Mouse (Mus musculus): ENCODE results near the gene 1700093K21Rik. TPM values are rescaled to one million over a fixed set of nuclear protein-coding genes. Genes with fewer than 3 reads are reported as not detected.

The 1700093K21Rik gene
- polyA plus RNA-seq, 2 experiments = 0.04 TPM; not detected in 1

GRCm38 (mm10) chr11:23489955-23490354 is 31.0 kb downstream of the 1700093K21Rik start:
- Histone ChIP-seq H3K27ac (no peak overlapping the region), H3K9ac (replicated peaks) (no peak overlapping the region), H3K4me1 (replicated peaks; ENCODE audit: control insufficient read depth in 2 of 2, insufficient read depth in 2 of 2, low read length in 1 of 2) (peaks cover 0 to 3% of the 10 kb centered on the region in 2 experiments; a peak in 1 of 4 replicates), H3K27me3 (ENCODE audit: control insufficient read depth, insufficient read depth, low read length) (no peaks in the 10 kb centered on the region), H3K36me3 (replicated peaks; ENCODE audit: control insufficient read depth, insufficient read depth, low read depth) (peaks cover 55% of the 10 kb centered on the region), H3K9me3 (ENCODE audit: control insufficient read depth, low read length) (no peaks in the 10 kb centered on the region), H3K4me3 (ENCODE audit: insufficient read depth in 1 of 2, low read depth in 2 of 2, low read length in 2 of 2) (no peak overlapping the region), H3K4me2 (ENCODE audit: low read depth) (no peak overlapping the region)
- DNase-seq (ENCODE audit: low read depth in 3 of 3, low spot score in 3 of 3) = no peak
- ATAC-seq (ENCODE audit: insufficient read depth) = no peak
- WGBS (ENCODE audit: insufficient replicate concordance) = 34% methylated on average over 1 of the region's 1 CpGs
- TF ChIP-seq CTCF (IDR thresholded peaks at IDR 0.05; ENCODE audit: low read depth) (no peak), EP300 (IDR thresholded peaks at IDR 0.05; ENCODE audit: low read depth) (no peak)

Small RNAs within 50 kb of the gene (microRNA-seq; reads per million reads assigned to microRNA genes)
- gene Gm47279 = not detected

Other genes starting within 250 kb of the 1700093K21Rik start
- gene Usp34, start 214.3 kb downstream of the 1700093K21Rik start, polyA plus RNA-seq (2012; rRNA removed) = 6.3 and 9.9 TPM in 2 replicates
- gene Usp34, start 214.3 kb downstream of the 1700093K21Rik start, polyA plus RNA-seq (2014; fragmentation: Nextera tagmentation; extraction: Ambion mirVana) = 11.1 and 12.4 TPM in 2 replicates
- gene Ahsa2, start 23.1 kb downstream of the 1700093K21Rik start, polyA plus RNA-seq (2012; rRNA removed) = 6.7 and 16.8 TPM in 2 replicates
- gene Ahsa2, start 23.1 kb downstream of the 1700093K21Rik start, polyA plus RNA-seq (2014; fragmentation: Nextera tagmentation; extraction: Ambion mirVana) = 23.2 and 27.7 TPM in 2 replicates
- gene 0610010F05Rik, start 112.5 kb upstream of the 1700093K21Rik start, polyA plus RNA-seq (2012; rRNA removed) = 1.9 and 3.1 TPM in 2 replicates
- gene 0610010F05Rik, start 112.5 kb upstream of the 1700093K21Rik start, polyA plus RNA-seq (2014; fragmentation: Nextera tagmentation; extraction: Ambion mirVana) = 11.1 and 12.3 TPM in 2 replicates
- 3.2 and 6.1 TPM in 2 replicates for gene Pus10, start 144.5 kb upstream of the 1700093K21Rik start, polyA plus RNA-seq (2012; rRNA removed)
- gene Pus10, start 144.5 kb upstream of the 1700093K21Rik start, polyA plus RNA-seq (2014; fragmentation: Nextera tagmentation; extraction: Ambion mirVana) = 13.6 and 14.9 TPM in 2 replicates
- gene Pex13, start 144.8 kb upstream of the 1700093K21Rik start, polyA plus RNA-seq (2012; rRNA removed) = 2.7 and 3.5 TPM in 2 replicates
- gene Pex13, start 144.8 kb upstream of the 1700093K21Rik start, polyA plus RNA-seq (2014; fragmentation: Nextera tagmentation; extraction: Ambion mirVana) = 12.2 and 13.0 TPM in 2 replicates
- 0.52 and 0.55 TPM in 2 replicates for gene Rel, start 249.8 kb upstream of the 1700093K21Rik start, polyA plus RNA-seq (2012; rRNA removed)
- 0.37 and 0.52 TPM in 2 replicates for gene Rel, start 249.8 kb upstream of the 1700093K21Rik start, polyA plus RNA-seq (2014; fragmentation: Nextera tagmentation; extraction: Ambion mirVana)